Mouse (Mus musculus): ENCODE measurements around the gene Wrap73.

DNA sequence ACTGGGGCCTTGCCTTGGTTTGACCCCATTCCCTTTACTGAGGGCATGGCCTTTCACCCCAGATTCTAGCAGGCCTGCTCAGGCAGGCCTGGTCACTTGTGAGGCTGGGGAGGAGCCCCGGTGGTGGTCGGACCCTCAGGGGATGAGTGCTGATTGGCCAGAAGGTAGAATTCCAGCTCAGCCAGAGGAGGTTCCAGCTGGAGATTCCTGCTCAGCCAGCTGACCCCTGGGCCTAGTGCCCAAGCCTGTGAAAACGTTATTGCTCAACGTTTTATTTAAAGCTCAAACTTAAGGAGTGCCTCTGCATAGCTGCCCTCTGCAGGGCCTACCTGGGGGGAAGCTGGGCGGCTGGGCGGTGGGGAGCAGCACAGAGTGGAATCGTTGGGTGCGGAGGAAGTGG lies 35.1 kb downstream of the Wrap73 start:
- TF ChIP-seq CTCF (IDR thresholded peaks at IDR 0.05; ENCODE audit: borderline replicate concordance, control insufficient read depth, extremely low read depth, insufficient read depth, low read length, poor library complexity): no peak
- no peak for TF ChIP-seq POLR2A (IDR thresholded peaks at IDR 0.05; ENCODE audit: control insufficient read depth, extremely low read depth, insufficient read depth, low read length, poor library complexity)
